Mouse (Mus musculus): ENCODE measurements around the gene Tmco1.

GRCm38 (mm10) chr1:167339177-167339781 lies 31.1 kb downstream of the Tmco1 start:
- TF ChIP-seq POLR2A (IDR thresholded peaks at IDR 0.05; ENCODE audit: insufficient read depth, low read length) (no peak), CTCF (IDR thresholded peaks at IDR 0.05; ENCODE audit: low read depth, low read length) (no peak), EP300 (IDR thresholded peaks at IDR 0.05; ENCODE audit: insufficient read depth, low read depth, low read length) (no peak)

Data from ES-Bruce4 (cell line).